Mouse (Mus musculus) liver, adult 2 months (tissue): ENCODE data around the gene Gja8. TPM values are rescaled to one million over a fixed set of nuclear protein-coding genes. Genes with fewer than 3 reads are reported as not detected.

Experiments used
- DNase-seq: peaks from one replicate; pipeline ENCODE4 v3.0.0-alpha.2; 2011; ENCODE audit warnings: low read depth, low spot score; ENCODE audit errors: extremely low read depth
- H3K27ac ChIP-seq: fragments of 200-500 bp; replicated peaks from 2 replicates; pipeline ENCODE4 v1.5.1; 2012; ENCODE audit warnings: low read depth, mild to moderate bottlenecking, control low read depth, inconsistent platforms, low read length; ENCODE audit not compliant: insufficient read depth
- H3K27me3 ChIP-seq: fragments of 200-500 bp; 2 replicates; pipeline ENCODE4 v1.6.1; 2012; ENCODE audit warnings: mild to moderate bottlenecking, moderate library complexity, low read length, inconsistent platforms; ENCODE audit not compliant: control insufficient read depth, insufficient read depth
- H3K36me3 ChIP-seq: fragments of 200-500 bp; 2 replicates; pipeline ENCODE4 v1.6.1; 2012; ENCODE audit warnings: low read length, inconsistent platforms; ENCODE audit not compliant: control insufficient read depth, insufficient read depth
- H3K4me1 ChIP-seq: fragments of 200-500 bp; 2 replicates; pipeline ENCODE4 v1.6.1; 2011; ENCODE audit warnings: low read length; ENCODE audit not compliant: control insufficient read depth, insufficient read depth
- H3K4me3 ChIP-seq: fragments of 200-500 bp; 2 replicates; pipeline ENCODE4 v1.5.1; 2011; ENCODE audit warnings: low read depth, mild to moderate bottlenecking, control low read depth, low read length, moderate library complexity; ENCODE audit not compliant: insufficient read depth
- H3K79me2 ChIP-seq: fragments of 200-500 bp; 2 replicates; pipeline ENCODE4 v1.6.1; 2012; ENCODE audit warnings: inconsistent platforms, mild to moderate bottlenecking, low read length, moderate library complexity; ENCODE audit not compliant: control insufficient read depth, insufficient read depth
- H3K9ac ChIP-seq: fragments of 200-500 bp; 2 replicates; pipeline ENCODE4 v1.6.1; 2012; ENCODE audit warnings: low read depth, mild to moderate bottlenecking, control low read depth, inconsistent platforms, low read length
- CTCF ChIP-seq: fragments of 200-500 bp; IDR thresholded peaks from 2 replicates; pipeline ENCODE4 v1.5.1; 2011; ENCODE audit warnings: low read depth, low read length, control low read depth
- POLR2A ChIP-seq: fragments of 200-500 bp; IDR thresholded peaks from 2 replicates; pipeline ENCODE4 v1.6.1; 2011; ENCODE audit warnings: low read length, control low read depth; ENCODE audit not compliant: insufficient read depth; ENCODE audit errors: extremely low read depth
- WGBS: fragments of 180-500 bp; shearing (Covaris S2); methylation state at CpG from one replicate; pipeline ENCODE4 v1.1.7; 2018; 5-methylcytosine and 5-hydroxymethylcytosine counted together
- polyA plus RNA-seq: library from polyadenylated mRNA; depleted of rRNA; stranded (reverse); fragments of >200 nt; gene quantifications from 2 replicates; pipeline ENCODE4 v1.2.3, GENCODE M21; 2012
- total RNA-seq: library from RNA; depleted of rRNA; stranded (reverse); fragments of >200 nt; gene quantifications from 2 replicates; pipeline ENCODE4 v1.2.3, GENCODE M21; 2014

The Gja8 gene
- total and polyA plus RNA-seq, 2 experiments, result not detected

DNA sequence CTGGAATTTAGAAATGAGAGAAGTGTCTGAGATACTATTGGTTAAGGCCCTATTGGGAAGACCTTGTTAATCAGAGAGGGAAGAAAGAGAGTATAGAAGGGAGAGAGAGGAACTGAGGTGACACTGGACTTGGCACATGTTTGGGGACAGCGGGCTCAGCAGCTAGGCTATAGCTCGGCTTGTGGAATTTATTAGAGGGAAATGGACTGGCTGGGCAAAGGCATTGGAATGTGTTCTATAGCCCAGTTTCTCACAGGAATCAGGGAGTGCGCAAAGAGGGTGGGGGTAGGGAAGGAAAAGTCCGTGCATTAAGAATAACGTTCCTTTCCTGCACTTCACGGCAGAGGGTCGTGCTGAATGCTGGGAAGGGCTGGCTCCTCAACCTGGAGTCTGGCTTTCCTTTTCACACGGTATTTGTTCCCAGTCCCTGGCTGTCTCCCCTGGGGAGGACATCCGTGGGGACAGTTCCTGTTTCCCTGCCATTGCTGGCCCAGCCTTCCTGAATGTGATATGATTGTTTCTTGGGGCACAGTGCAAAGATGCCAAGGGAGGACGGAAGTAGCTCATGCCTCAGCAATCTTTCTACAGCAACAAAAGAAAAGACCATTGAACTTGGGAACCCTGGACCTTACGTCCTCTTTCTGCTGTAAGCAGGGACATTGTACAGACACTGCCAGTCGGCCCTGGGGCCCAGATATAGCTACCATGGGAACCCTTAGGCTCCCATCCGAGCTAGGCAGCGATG lies 27.8 kb upstream of the Gja8 start:
- DNase-seq, result peak; percentile 7
- H3K79me2 ChIP-seq, result no peaks in the 10 kb centered on the region
- H3K27me3 ChIP-seq, result no peaks in the 10 kb centered on the region
- no peak overlapping the region for H3K9ac ChIP-seq
- H3K36me3 ChIP-seq, result no peaks in the 10 kb centered on the region
- no peaks in the 10 kb centered on the region for H3K4me1 ChIP-seq
- TF ChIP-seq POLR2A (no peak), CTCF (no peak)
- WGBS, result 58% methylated on average over 14 of the region's 14 CpGs
- no peak overlapping the region for H3K4me3 ChIP-seq
- peak overlapping the region; percentile 28; the same call in 1 of the 2 replicates for H3K27ac ChIP-seq

DNA sequence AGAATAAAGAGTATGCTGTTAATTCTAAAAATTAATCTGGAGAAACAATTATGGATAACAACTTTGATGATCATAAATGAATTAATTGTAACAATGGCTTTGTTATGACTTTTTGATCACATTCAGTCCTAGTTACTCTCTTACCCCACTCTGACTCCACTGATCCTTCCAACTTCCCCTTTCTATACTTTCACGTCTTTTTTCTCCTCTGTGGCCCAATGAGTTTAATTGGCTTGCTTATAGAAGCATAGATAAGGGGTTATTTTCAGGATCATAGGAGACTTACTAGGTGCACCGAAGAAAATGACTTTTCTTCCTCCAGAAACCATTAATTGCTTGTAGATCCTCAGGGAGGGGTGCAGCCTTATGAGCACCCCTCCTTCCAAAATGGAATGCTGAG lies 16.9 kb upstream of the Gja8 start:
- Histone ChIP-seq H3K79me2 (no peaks in the 10 kb centered on the region), H3K27me3 (no peaks in the 10 kb centered on the region), H3K27ac (no peak overlapping the region), H3K36me3 (no peaks in the 10 kb centered on the region), H3K9ac (no peak overlapping the region), H3K4me1 (no peaks in the 10 kb centered on the region), H3K4me3 (no peak overlapping the region)
- TF ChIP-seq CTCF, result no peak
- TF ChIP-seq POLR2A, result no peak
- no peak for DNase-seq
- WGBS, result 94% methylated on average over 2 of the region's 2 CpGs

DNA sequence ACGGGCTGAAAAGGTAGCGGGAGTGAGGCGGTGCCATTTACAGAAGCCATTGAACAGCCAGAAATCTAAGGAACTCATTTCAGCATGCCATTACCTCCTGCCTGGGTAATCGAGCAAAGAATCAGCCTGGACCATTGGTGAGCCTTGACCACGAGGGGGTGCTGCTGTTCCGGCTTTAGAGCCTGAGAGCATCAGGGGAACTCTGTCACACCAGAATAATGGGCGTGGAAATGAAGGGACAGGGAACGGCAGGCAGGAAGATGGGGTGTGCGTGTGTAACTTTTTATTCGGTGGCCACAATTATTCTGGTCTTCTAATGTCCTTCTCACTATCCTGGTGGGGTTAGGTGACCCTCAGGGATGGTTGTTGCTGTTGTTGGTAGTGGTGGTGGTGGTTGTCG lies 12.9 kb upstream of the Gja8 start:
- Histone ChIP-seq H3K79me2 (no peaks in the 10 kb centered on the region), H3K9ac (no peak overlapping the region), H3K36me3 (no peaks in the 10 kb centered on the region), H3K4me1 (no peaks in the 10 kb centered on the region), H3K4me3 (no peak overlapping the region), H3K27ac (no peak overlapping the region), H3K27me3 (no peaks in the 10 kb centered on the region)
- peak; percentile 52 for DNase-seq
- peak; percentile 98 for TF ChIP-seq CTCF
- no peak for TF ChIP-seq POLR2A
- 15% methylated on average over 11 of the region's 11 CpGs for WGBS

DNA sequence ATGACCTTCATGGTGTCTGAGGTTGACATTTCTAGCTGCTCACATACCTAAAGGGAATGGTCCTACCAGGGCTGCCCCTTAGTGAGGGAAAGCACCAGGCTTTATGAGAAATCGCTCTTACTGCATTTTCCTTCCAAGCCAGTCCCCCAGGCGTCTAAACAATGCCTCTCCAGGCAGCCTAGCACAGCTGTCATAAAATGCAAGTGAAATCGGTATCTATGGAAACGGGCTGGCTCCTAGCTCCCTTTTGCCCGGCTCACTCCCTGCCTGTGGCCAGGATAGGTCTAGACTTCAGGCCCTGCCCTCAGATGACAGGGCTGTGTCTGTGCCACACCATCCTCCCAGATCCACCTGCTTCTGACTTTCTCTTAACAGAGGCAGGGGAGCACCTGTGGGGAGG lies 11.8 kb upstream of the Gja8 start:
- H3K27ac ChIP-seq, result no peak overlapping the region
- H3K4me1 ChIP-seq, result no peaks in the 10 kb centered on the region
- H3K4me3 ChIP-seq, result no peak overlapping the region
- TF ChIP-seq CTCF (no peak), POLR2A (no peak)
- H3K36me3 ChIP-seq, result no peaks in the 10 kb centered on the region
- H3K79me2 ChIP-seq, result no peaks in the 10 kb centered on the region
- no peaks in the 10 kb centered on the region for H3K27me3 ChIP-seq
- no peak for DNase-seq
- no peak overlapping the region for H3K9ac ChIP-seq
- WGBS, result 56% methylated on average over 5 of the region's 5 CpGs

DNA sequence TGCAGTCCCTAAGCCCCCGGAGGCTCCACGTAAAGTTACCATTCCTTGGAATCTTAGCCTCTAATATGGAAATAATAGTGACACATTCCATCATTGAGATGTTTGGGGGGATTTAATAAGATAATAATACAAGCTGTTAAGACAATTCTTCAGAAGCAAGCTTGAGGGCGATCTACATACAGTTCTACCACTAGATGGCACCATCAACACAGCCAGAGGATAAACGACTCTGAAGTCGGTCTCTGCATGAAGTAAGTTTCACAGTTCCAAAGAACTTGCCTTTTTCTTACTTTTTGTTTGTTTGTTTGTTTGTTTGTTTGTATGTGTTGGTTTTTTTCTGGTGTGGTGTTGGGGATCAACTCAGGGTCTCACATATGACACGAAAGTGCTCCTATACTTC lies 10.4 kb upstream of the Gja8 start:
- Histone ChIP-seq H3K4me3 (no peak overlapping the region), H3K9ac (no peak overlapping the region), H3K36me3 (no peaks in the 10 kb centered on the region), H3K27me3 (no peaks in the 10 kb centered on the region), H3K4me1 (no peaks in the 10 kb centered on the region), H3K27ac (no peak overlapping the region), H3K79me2 (no peaks in the 10 kb centered on the region)
- WGBS, result 9% methylated on average over 6 of the region's 6 CpGs
- peak; percentile 67 for DNase-seq
- no peak for TF ChIP-seq POLR2A
- peak; percentile 59 for TF ChIP-seq CTCF

DNA sequence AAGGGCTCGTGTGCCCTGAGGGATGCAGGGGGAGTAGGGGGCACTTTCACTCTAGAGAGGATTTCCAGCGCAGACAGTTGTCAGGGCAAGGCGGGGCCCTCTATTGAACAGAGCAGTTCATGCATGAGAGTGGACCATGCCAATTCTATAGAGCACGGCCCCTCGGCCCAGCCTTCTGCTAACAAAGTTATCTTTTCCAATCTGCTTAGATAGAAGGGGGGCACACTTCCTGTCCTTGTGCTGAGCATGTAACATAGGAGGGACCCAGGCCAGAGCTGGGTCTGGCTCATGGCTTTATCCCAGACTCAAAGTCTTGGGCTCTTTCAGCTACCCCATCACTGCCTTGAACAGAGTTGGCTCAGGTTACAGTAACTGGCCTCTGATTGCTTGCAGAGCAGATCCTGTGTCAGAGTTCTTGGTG lies 5.5 kb upstream of the Gja8 start:
- Histone ChIP-seq H3K36me3 (no peaks in the 10 kb centered on the region), H3K9ac (no peak overlapping the region), H3K27ac (no peak overlapping the region), H3K4me1 (no peaks in the 10 kb centered on the region), H3K79me2 (no peaks in the 10 kb centered on the region), H3K27me3 (no peaks in the 10 kb centered on the region), H3K4me3 (no peak overlapping the region)
- DNase-seq, result no peak
- 61% methylated on average over 5 of the region's 5 CpGs for WGBS
- TF ChIP-seq CTCF (no peak), POLR2A (no peak)
